Mouse (Mus musculus): ENCODE measurements at regions not wholly inside any gene's neighbourhood (a gene's known extent, or its start where the extent isn't known, plus 50 kb on each side); places are given as distances from the start of the nearest gene placed in this dataset.

DNA sequence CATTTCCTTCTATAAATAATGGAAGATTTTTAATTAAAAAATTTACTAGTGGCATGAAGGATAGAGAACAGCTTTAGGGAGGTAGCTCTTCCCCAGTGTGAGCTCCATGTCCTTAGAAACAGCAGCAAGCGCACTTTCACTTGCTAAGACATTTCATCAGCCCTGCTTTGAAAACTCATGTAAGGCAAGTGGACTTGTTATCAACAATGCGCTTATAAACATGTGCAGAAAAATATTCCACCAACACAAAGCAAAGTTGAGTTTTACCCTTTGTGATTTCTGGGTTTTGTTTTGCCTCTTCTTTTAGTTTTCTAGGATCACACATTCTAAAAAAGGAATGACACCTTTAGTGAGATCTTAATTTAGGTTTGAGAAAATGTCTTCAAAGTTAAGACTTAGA is 890.7 kb downstream of the Tecrl start:
- TF ChIP-seq EP300 (IDR thresholded peaks at IDR 0.05; ENCODE audit: low read depth) (no peak), CTCF (IDR thresholded peaks at IDR 0.05; ENCODE audit: low read depth) (no peak)
